Mouse (Mus musculus) lung, postnatal 25 days (tissue): Measurements from ENCODE around the gene Yipf2.
"Not testable (repeated sequence)": the region's sequence is repeated elsewhere in the genome, so short reads cannot be mapped to it uniquely, and the experiment has no call there.

Experiments used
- DNase-seq: peaks from one replicate; pipeline ENCODE4 v3.0.0; 2022; ENCODE audit warnings: low spot score

Gene Yipf2

GRCm38 (mm10) chr9:21557556-21557955 lies 35.1 kb downstream of the Yipf2 start:
- no peak for DNase-seq

GRCm38 (mm10) chr9:21556996-21557395 lies 35.6 kb downstream of the Yipf2 start:
- DNase-seq, result peak; percentile 4

GRCm38 (mm10) chr9:21555198-21555742 lies 37.4 kb downstream of the Yipf2 start:
- DNase-seq, result no peak

GRCm38 (mm10) chr9:21553607-21554273 lies 38.9 kb downstream of the Yipf2 start:
- DNase-seq, result no peak

GRCm38 (mm10) chr9:21551049-21551448 lies 41.6 kb downstream of the Yipf2 start:
- DNase-seq, result no peak

- peak; percentile 47 for DNase-seq
Observed at GRCm38 (mm10) chr9:21547075-21547941, 45.3 kb downstream of the Yipf2 start.

- DNase-seq, result no peak
Observed at GRCm38 (mm10) chr9:21546789-21547074, 45.9 kb downstream of the Yipf2 start, which contains the start of gene Carm1. Gene Carm1 (plus strand): TSS chr9:21546894.

- DNase-seq, result peak; percentile 99
Observed at GRCm38 (mm10) chr9:21545916-21546788, 46.5 kb downstream of the Yipf2 start.

- DNase-seq, result no peak
Observed at GRCm38 (mm10) chr9:21545351-21545915, 47.2 kb downstream of the Yipf2 start.

GRCm38 (mm10) chr9:21542001-21542400 lies 50.6 kb downstream of the Yipf2 start:
- not testable (repeated sequence) for DNase-seq

GRCm38 (mm10) chr9:21539981-21540753 lies 52.5 kb downstream of the Yipf2 start:
- no peak for DNase-seq
